Mouse (Mus musculus) T-helper 17 cell (primary cell): ENCODE results near the gene Cxcr5.

Experiments
- in situ Hi-C, 2 experiments: fragments of 300-600 bp; cut with MboI, MseI; formaldehyde crosslinking; loops; 1 replicate in 1 of 2; 2 replicates in 1 of 2; pipeline ENCODE4 v1.15.1; 2025; ENCODE audit warnings: high pct_unique_total_duplicates in 2 of 2

Cxcr5 gene

GRCm38 (mm10) chr9:44539816-44540421 lies 21.8 kb downstream of the Cxcr5 start:
- in situ Hi-C loops, result loop anchor here (5.0 to 10.0 kb wide), 2 partner anchors 37 to 1105 kb away; no protein-coding TSS in a partner anchor

GRCm38 (mm10) chr9:44537625-44538301 lies 23.9 kb downstream of the Cxcr5 start:
- in situ Hi-C loops, result no loop called here

- in situ Hi-C loops, result no loop called here
Measured at GRCm38 (mm10) chr9:44532991-44533580, 28.6 kb downstream of the Cxcr5 start.

- in situ Hi-C loops, result no loop called here
Measured at GRCm38 (mm10) chr9:44528340-44528739, 33.3 kb downstream of the Cxcr5 start.

- in situ Hi-C loops, result no loop called here
Measured at GRCm38 (mm10) chr9:44526337-44527112, 35.2 kb downstream of the Cxcr5 start.

GRCm38 (mm10) chr9:44525589-44525988 lies 36.1 kb downstream of the Cxcr5 start:
- in situ Hi-C loops, result no loop called here

GRCm38 (mm10) chr9:44525001-44525400 lies 36.7 kb downstream of the Cxcr5 start:
- in situ Hi-C loops, result no loop called here

GRCm38 (mm10) chr9:44524235-44524826 lies 37.3 kb downstream of the Cxcr5 start:
- in situ Hi-C loops, result no loop called here

GRCm38 (mm10) chr9:44523686-44524085 lies 38.0 kb downstream of the Cxcr5 start:
- in situ Hi-C loops, result no loop called here

- in situ Hi-C loops, result no loop called here
Measured at GRCm38 (mm10) chr9:44521927-44522326, 39.8 kb downstream of the Cxcr5 start.

- in situ Hi-C loops, result loop anchor here in 1 of 2 experiments (10.0 kb wide), 1 partner anchor 87 kb away; the partner anchor contains the start of gene Ddx6
Measured at GRCm38 (mm10) chr9:44518068-44518467, 43.6 kb downstream of the Cxcr5 start.

GRCm38 (mm10) chr9:44517368-44517767 lies 44.3 kb downstream of the Cxcr5 start:
- in situ Hi-C loops, result loop anchor here in 1 of 2 experiments (10.0 kb wide), 1 partner anchor 87 kb away; the partner anchor contains the start of gene Ddx6

- in situ Hi-C loops, result loop anchor here in 1 of 2 experiments (10.0 kb wide), 1 partner anchor 89 kb away; the partner anchor contains the start of gene Ddx6
Measured at GRCm38 (mm10) chr9:44515891-44516290, 45.8 kb downstream of the Cxcr5 start.

GRCm38 (mm10) chr9:44515131-44515751 lies 46.4 kb downstream of the Cxcr5 start:
- in situ Hi-C loops, result loop anchor here in 1 of 2 experiments (10.0 kb wide), 1 partner anchor 90 kb away; the partner anchor contains the start of gene Ddx6

- in situ Hi-C loops, result loop anchor here (5.0 to 10.0 kb wide), 2 partner anchors 91 to 93 kb away; partner anchors contain the start of gene Ddx6 (in 1 of the 2)
Measured at GRCm38 (mm10) chr9:44514147-44514546, 47.5 kb downstream of the Cxcr5 start.

GRCm38 (mm10) chr9:44513610-44514009 lies 48.1 kb downstream of the Cxcr5 start:
- in situ Hi-C loops, result loop anchor here (5.0 to 10.0 kb wide), 2 partner anchors 91 to 94 kb away; partner anchors contain the start of gene Ddx6 (in 1 of the 2)

- in situ Hi-C loops, result loop anchor here (5.0 to 10.0 kb wide), 2 partner anchors 92 to 94 kb away; partner anchors contain the start of gene Ddx6 (in 1 of the 2)
Measured at GRCm38 (mm10) chr9:44513121-44513520, 48.6 kb downstream of the Cxcr5 start.

GRCm38 (mm10) chr9:44512717-44513003 lies 49.0 kb downstream of the Cxcr5 start:
- in situ Hi-C loops, result loop anchor here (5.0 to 10.0 kb wide), 2 partner anchors 92 to 95 kb away; partner anchors contain the start of gene Ddx6 (in 1 of the 2)

GRCm38 (mm10) chr9:44511935-44512716 lies 49.6 kb downstream of the Cxcr5 start:
- in situ Hi-C loops, result loop anchor here (5.0 to 10.0 kb wide), 2 partner anchors 93 to 95 kb away; partner anchors contain the start of gene Ddx6 (in 1 of the 2)
